In genomic region chrX:166805480-166805879, GRCm38 (mm10) we compare ENCODE assay signal across 13 mouse cellular contexts.
DNase-seq lines count a peak whose midpoint lies in the region; ATAC-seq and TF ChIP-seq lines count a peak whose summit lies in the region.
"Had no signal": no experiment of that assay in that cellular context is flagged by ENCODE, and none has a peak within 500 bp of the region (broad histone marks: within the 10 kb centered on the region; RNA-seq: fewer than 3 reads in every experiment).

No protein-coding gene starts in this region.

- H3ac ChIP-seq in C2C12 (ENCODE audit: control insufficient read depth, insufficient read length, low read depth) = no peak overlapping the region

- TF ChIP-seq CTCF in C2C12 (IDR thresholded peaks at IDR 0.05; ENCODE audit: control insufficient read depth, insufficient read depth, insufficient read length) = no peak

- H3K36me3 ChIP-seq in C2C12 (ENCODE audit: control insufficient read depth, insufficient read depth) = no peaks in the 10 kb centered on the region
- no peaks in the 10 kb centered on the region for H3K36me3 ChIP-seq in forebrain, embryonic 11.5 days (ENCODE audit: control insufficient read depth, insufficient read depth, low read length)
- H3K36me3 ChIP-seq in midbrain, embryonic 10.5 days = no peaks in the 10 kb centered on the region
- H3K36me3 ChIP-seq: heart, embryonic 15.5 days had no signal

- no peak overlapping the region for H3K4me2 ChIP-seq in forebrain, embryonic 11.5 days (ENCODE audit: low read depth, low read length, severe bottlenecking)
- H3K4me2 ChIP-seq: heart, embryonic 15.5 days had no signal

- H3K9ac ChIP-seq in forebrain, embryonic 11.5 days (ENCODE audit: low read length) = no peak overlapping the region
- H3K9ac ChIP-seq: heart, embryonic 15.5 days had no signal

- H3K27ac ChIP-seq in forebrain, embryonic 11.5 days (ENCODE audit: low read depth, low read length) = peak overlapping the region; percentile 37
- peak overlapping the region; percentile 71 for H3K27ac ChIP-seq in midbrain, embryonic 10.5 days (replicated peaks)
- H3K27ac ChIP-seq: heart, embryonic 15.5 days had no signal

- no peaks in the 10 kb centered on the region for H3K79me2 ChIP-seq in C2C12 (ENCODE audit: control insufficient read depth, insufficient read depth)

- H3K9me3 ChIP-seq in forebrain, embryonic 11.5 days (ENCODE audit: control insufficient read depth, low read length) = no peaks in the 10 kb centered on the region
- no peaks in the 10 kb centered on the region for H3K9me3 ChIP-seq in midbrain, embryonic 10.5 days (replicated peaks)
- H3K9me3 ChIP-seq: heart, embryonic 15.5 days had no signal

- ATAC-seq in forebrain, embryonic 11.5 days (replicated peaks; ENCODE audit: low FRiP score) = peak; percentile 50
- ATAC-seq in cerebellum, adult (ENCODE audit: insufficient number of reproducible peaks, low FRiP score, low TSS enrichment) = no peak

- H3K4me1 ChIP-seq in forebrain, embryonic 11.5 days (replicated peaks; ENCODE audit: control insufficient read depth, insufficient read depth, low read length) = 0 out of 2 replicates have a peak, but pooled peaks cover 2% of the 10 kb centered on the region
- peaks cover 63% of the 10 kb centered on the region for H3K4me1 ChIP-seq in midbrain, embryonic 10.5 days
- H3K4me1 ChIP-seq: heart, embryonic 15.5 days had no signal

- H3K79me3 ChIP-seq in C2C12 (ENCODE audit: low read depth) = no peaks in the 10 kb centered on the region

- DNase-seq in Muller cell, postnatal 12 days (ENCODE audit: inconsistent ontology term) = peak; percentile 86
- DNase-seq in forebrain, embryonic 11.5 days (ENCODE audit: low spot score) = no peak
- peak; percentile 38 for DNase-seq in midbrain, embryonic 10.5 days (ENCODE audit: low spot score)
- DNase-seq in cerebellum, postnatal 4 days (ENCODE audit: low spot score in 2 of 2) = no peak
- DNase-seq in c-Kit-positive CD71-positive TER-119-positive erythroid progenitor cells, embryonic 14.5 days (ENCODE audit: low spot score) = no peak
- DNase-seq: cerebellum, adult 11 months; kidney, adult 11 months; layer of hippocampus, postnatal 36 days; lung, adult 18-20 months; thymus, postnatal 25 days had no signal

- 31% methylated on average over 4 of the region's 4 CpGs for WGBS in forebrain, embryonic 11.5 days
- 43% methylated on average over 4 of the region's 4 CpGs for WGBS in midbrain, embryonic 10.5 days

- no peak overlapping the region for H3K4me3 ChIP-seq in C2C12 (ENCODE audit: insufficient read depth, poor library complexity, severe bottlenecking)
- no peak overlapping the region for H3K4me3 ChIP-seq in forebrain, embryonic 11.5 days (ENCODE audit: low read depth, low read length)
- H3K4me3 ChIP-seq in midbrain, embryonic 10.5 days = no peak overlapping the region
- H3K4me3 ChIP-seq: heart, embryonic 15.5 days had no signal

- no peaks in the 10 kb centered on the region for H3K27me3 ChIP-seq in C2C12 (ENCODE audit: control insufficient read depth, insufficient read depth, insufficient read length)
- peaks cover 8% of the 10 kb centered on the region; the same call in 1 of the 2 replicates for H3K27me3 ChIP-seq in forebrain, embryonic 11.5 days (ENCODE audit: control insufficient read depth, insufficient read depth, low read length)
- peaks cover 96% of the 10 kb centered on the region for H3K27me3 ChIP-seq in midbrain, embryonic 10.5 days (ENCODE audit: low read depth, poor library complexity, severe bottlenecking)
- H3K27me3 ChIP-seq: heart, embryonic 15.5 days had no signal

TF ChIP-seq in C2C12, 6 proteins besides CTCF, POLR2A, EP300 and RAD21:
- TF ChIP-seq CEBPB (IDR thresholded peaks at IDR 0.05; ENCODE audit: low read depth) = peak; percentile 20
- TF ChIP-seq MAX (IDR thresholded peaks at IDR 0.05) = no peak
- no peak for TF ChIP-seq FOSL1 (IDR thresholded peaks at IDR 0.05; ENCODE audit: insufficient read depth, low read length, poor library complexity, severe bottlenecking)
- peak; percentile 84 for TF ChIP-seq MYOD1 (IDR thresholded peaks at IDR 0.05; ENCODE audit: control insufficient read depth, insufficient read length, low read depth)

Comparison
In these comparisons a context has a peak if more than half of its experiments do, and no peak if none do; other contexts are left out.
1. DNase-seq: peak in Muller cell, postnatal 12 days (single experiment) and midbrain, embryonic 10.5 days (single experiment); none in forebrain, embryonic 11.5 days (single experiment), cerebellum, postnatal 4 days (0 of 2) and c-Kit-positive CD71-positive TER-119-positive erythroid progenitor cells, embryonic 14.5 days (single experiment).